Mouse (Mus musculus): ENCODE measurements around the gene Olfr920.

Olfr920 gene

DNA sequence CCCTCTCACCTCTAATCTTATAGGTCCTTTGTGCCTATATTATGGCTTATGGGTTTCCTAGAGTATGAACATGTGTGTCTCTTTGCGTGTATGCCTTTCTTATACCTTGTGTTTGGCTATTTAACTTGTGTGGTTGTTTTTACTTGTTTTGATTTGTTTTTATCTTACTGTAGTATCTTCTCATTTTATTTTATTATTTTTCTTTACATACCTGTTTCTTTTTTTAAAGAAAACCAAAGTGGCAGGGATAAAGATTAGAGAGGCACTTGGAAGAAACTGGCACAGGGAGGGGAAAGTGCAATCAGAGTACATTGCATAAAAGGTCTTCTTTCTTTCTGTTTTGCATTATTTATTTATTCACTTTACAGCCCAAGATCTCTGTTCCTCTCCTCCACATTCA, at the start of gene Olfr920:
Gene Olfr920 (plus strand): TSS at position 301 of the 400 bp plus-strand sequence.
- DNase-seq (ENCODE audit: extremely low read depth, insufficient read length, low spot score) = no peak

DNA sequence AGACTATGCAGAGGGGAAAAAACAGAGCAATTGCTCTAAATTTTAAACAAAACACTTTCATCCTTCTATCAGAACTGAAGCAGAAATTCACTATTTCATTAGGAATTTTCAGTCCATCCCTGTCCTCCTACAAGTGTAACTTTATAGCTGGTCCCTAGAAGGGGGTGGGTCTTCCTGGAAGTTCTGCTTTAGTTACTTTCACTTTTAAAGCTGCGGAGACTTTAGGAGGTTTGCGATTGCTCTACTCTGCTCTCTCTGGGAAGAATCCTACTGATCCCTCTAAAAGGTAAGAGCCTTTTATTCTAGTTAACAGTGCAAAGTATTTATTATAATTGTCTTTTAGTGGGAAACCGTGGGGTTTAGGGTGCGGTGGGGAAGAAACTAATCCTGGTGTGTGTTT, 34.0 kb upstream of the Olfr920 start, which contains the start of gene Vwa5a:
Gene Vwa5a (plus strand): TSS at position 167 of the 400 bp plus-strand sequence.
- DNase-seq (ENCODE audit: extremely low read depth, insufficient read length, low spot score) = peak; percentile 40

DNA sequence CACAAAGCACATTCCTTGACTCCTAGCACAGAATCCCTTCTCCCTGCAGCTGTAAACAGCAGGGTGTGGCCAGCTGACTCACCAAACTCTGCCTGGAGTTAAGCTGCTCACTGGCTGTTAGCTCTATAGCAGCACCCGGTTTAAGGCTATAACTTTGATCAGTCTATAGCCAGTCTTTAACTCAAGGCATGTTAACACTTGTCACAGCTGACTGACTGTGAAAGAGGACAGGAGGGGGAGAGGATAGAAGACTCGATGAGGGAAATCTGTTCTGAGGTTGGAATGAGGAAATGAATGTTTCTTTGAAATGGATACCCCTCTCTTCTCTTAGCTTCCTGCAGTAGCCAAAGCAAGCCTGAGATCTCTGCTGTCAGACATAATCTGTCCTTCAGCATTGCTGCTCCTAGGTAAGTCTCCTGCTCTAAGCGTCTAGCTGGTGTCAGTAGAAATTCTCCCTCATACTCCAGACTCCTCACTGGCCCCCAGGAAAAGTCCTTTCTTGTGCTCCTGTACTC, 33.1 kb upstream of the Olfr920 start:
- DNase-seq (ENCODE audit: extremely low read depth, insufficient read length, low spot score) = peak; percentile 22

DNA sequence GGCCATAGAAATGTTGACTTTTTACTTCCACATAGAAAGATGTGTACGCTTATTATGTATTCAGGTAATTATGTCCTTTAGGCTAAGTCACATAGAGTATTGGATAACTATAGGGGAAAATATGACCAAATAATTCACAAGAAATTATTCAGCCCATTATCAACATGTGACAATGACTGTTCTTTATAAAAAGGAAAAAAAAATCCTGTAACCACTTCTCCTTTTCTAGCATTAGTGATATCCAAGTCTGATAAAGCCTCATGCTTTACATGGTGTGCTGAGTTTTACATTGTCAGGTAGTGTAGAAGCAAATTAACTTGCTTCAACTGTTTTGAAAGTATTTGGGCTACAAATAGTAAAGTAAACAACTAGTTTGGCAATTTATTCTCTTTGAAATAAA, 28.1 kb upstream of the Olfr920 start:
- no peak for DNase-seq (ENCODE audit: extremely low read depth, insufficient read length, low spot score)

DNA sequence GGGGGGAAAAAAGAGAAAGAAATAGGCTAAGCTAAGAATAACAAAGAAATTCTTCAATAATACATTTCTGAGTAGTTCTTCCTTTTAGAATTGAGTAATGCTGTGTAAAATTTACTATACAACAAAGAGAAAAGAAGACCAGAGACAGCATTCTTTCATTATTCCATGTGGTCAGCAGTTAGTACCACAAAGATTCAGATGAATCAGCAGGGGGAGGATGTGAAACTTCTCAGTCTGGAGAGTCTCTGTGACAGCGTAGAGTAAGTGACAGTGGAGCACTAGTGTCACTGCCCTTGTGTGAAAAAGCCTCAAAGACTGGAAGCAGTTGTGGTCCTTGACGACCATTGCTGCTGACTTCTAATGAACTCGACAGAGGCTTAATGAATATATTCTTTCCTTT, 23.9 kb upstream of the Olfr920 start:
- no peak for DNase-seq (ENCODE audit: extremely low read depth, insufficient read length, low spot score)

DNA sequence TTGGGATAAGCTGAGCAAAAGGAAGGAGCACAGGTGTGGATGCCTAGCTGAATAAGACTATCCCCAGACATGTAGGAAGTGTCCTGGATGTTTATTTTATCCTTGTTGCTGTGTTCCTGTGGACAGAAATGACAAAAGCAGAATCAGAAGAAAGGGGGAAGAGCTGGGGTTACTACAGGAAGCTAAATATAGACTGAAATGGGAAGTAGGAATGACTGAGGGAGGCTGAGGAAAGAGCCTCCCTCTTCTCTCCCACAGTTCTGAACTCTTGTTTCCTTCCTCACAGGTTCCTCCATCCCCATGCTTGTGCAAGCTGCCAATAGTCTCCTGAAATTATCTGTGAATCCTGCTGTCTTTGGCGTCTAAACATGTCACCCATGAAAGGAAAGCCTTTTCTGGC, 10.7 kb upstream of the Olfr920 start:
- no peak for DNase-seq (ENCODE audit: extremely low read depth, insufficient read length, low spot score)

DNA sequence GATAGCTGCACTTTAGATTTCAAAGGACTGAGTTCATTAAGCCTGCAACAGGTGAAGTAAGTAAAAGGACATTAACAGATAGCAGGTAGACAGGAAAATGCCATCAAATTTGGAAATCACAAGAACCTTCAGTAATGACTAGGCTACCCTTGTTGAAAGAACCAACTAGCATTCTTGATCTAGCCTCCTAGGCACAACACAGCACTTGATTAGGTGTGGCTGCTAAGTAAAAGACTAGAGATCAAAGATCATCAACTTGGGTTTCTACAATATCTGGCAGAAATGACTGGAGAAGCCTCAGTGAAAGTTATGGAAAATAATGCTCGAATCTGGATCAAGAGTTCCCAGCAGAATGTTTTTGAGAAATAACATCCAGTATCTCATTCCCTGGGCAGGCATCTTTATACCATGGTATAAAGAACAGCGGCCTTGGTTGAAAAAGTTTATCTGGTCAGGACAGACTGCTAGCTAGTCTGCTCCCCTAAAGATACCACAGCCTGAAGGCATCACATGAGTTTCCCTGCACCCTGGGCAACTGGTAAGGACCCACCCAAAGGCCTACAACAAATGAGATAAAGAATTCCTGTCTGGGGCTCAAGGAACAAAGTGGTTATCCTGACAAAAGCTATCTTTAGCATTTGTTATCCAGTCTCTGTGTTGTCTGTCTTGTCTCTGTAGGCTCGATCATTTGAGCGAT, 7.3 kb upstream of the Olfr920 start:
- DNase-seq (ENCODE audit: extremely low read depth, insufficient read length, low spot score) = no peak

DNA sequence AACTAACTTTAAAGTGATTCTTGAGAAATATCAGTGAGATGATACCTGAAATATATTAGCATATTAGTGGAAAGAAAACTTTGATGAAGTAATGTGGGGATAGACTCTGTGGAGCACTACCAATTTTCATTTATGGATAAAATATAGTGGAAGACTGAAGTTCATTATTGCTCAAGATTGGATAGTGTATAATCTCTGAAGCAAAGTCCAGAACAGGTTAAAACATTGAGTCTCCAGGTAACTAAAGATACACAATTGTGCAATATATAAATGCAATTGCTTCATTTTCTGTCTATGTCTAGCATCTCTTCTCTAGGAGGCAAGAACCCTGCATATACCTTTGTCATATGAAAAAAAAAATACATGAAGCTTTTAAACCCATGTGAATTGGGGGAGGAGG, 20.7 kb downstream of the Olfr920 start, which contains the start of gene Olfr921:
Gene Olfr921 (plus strand): TSS at position 301 of the 400 bp plus-strand sequence.
- no peak for DNase-seq (ENCODE audit: extremely low read depth, insufficient read length, low spot score)

DNA sequence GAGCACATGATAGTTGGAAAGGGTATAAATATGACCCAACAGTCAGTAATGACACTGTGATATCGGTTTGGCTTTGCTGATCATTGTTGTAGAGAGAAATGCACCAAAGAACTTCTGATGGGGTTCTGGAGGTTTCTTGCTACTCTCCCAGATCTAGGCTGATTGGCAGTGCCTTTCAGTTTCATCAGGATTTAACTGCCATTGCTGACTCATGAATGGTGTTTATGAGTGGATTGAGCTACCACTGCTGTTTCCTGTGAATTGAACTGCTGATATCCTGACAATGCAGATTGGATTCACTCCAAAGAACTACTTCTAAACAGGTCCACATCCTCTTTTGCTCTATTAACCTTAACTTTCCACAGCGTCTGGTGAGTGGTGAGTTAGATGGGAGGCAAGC, 40.6 kb downstream of the Olfr920 start:
- DNase-seq (ENCODE audit: extremely low read depth, insufficient read length, low spot score) = no peak

DNA sequence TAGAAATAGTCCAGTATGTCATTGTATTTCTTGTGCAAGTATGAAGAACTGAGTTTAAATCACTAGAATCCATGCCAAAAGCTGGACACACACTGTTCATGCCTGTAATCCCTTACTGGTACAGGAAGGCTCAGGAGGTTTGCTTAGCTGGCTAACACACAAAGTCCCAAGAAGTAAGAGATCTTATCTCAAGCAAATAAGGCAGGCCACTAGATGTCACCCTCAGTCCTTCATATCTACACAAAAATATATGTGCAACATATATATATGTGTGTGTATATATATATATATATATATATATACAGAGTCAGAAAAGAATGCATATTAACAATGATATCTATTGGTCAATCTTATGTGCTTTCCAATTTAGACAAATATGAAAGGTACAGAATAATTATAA, 53.6 kb downstream of the Olfr920 start:
- DNase-seq (ENCODE audit: extremely low read depth, insufficient read length, low spot score) = no peak

Data from 3134 (cell line).